Mouse (Mus musculus) forebrain, embryonic 16.5 days (tissue): ENCODE data around the gene Zc3h18. TPM values are rescaled to one million over a fixed set of nuclear protein-coding genes. Genes with fewer than 3 reads are reported as not detected.

Experiments
- ATAC-seq: fragments of 200-750 bp; cut with Nextera tagmentation; 2 replicates; pipeline ENCODE4 v1.8.0; 2017; ENCODE audit warnings: mild to moderate bottlenecking, moderate library complexity
- H3K27ac ChIP-seq: fragments of 300-500 bp; sonication (generic); 2 replicates; pipeline ENCODE4 v1.5.1; 2014; ENCODE audit warnings: low read length, control low read depth
- H3K27me3 ChIP-seq: fragments of 300-500 bp; sonication (generic); replicated peaks from 2 replicates; pipeline ENCODE4 v1.6.1; 2014; ENCODE audit warnings: low read length; ENCODE audit not compliant: control insufficient read depth, insufficient read depth
- H3K36me3 ChIP-seq: fragments of 300-500 bp; sonication (generic); 2 replicates; pipeline ENCODE4 v1.6.1; 2014; ENCODE audit not compliant: control insufficient read depth, insufficient read depth
- H3K4me1 ChIP-seq: fragments of 300-500 bp; sonication (generic); replicated peaks from 2 replicates; pipeline ENCODE4 v1.6.1; 2014; ENCODE audit warnings: low read length; ENCODE audit not compliant: control insufficient read depth, insufficient read depth
- H3K4me2 ChIP-seq: fragments of 300-500 bp; sonication (generic); 2 replicates; pipeline ENCODE4 v1.6.1; 2014; ENCODE audit warnings: mild to moderate bottlenecking, low read length, control low read depth
- H3K4me3 ChIP-seq: fragments of 300-500 bp; sonication (generic); replicated peaks from 2 replicates; pipeline ENCODE4 v1.5.1; 2014; ENCODE audit warnings: mild to moderate bottlenecking, low read length, control low read depth
- H3K9ac ChIP-seq: fragments of 300-500 bp; sonication (generic); replicated peaks from 2 replicates; pipeline ENCODE4 v1.6.1; 2014; ENCODE audit warnings: low read depth, low read length, control low read depth
- H3K9me3 ChIP-seq: fragments of 300-500 bp; sonication (generic); 2 replicates; pipeline ENCODE4 v1.6.1; 2016; ENCODE audit warnings: low read length; ENCODE audit not compliant: control insufficient read depth
- WGBS: fragments of 180-500 bp; shearing (Covaris S2); extraction: QIAGEN DNeasy Blood & Tissue Kit; methylation state at CpG from one replicate; pipeline ENCODE4 v1.1.7; 2014; 5-methylcytosine and 5-hydroxymethylcytosine counted together
- polyA plus RNA-seq: library from polyadenylated mRNA; unstranded; fragments of >200 nt; fragmentation: Nextera tagmentation; extraction: Ambion mirVana; gene quantifications from 2 replicates; pipeline ENCODE4 v1.2.1, GENCODE M21; 2015

Zc3h18 gene
- polyA plus RNA-seq, 1 experiment from 2014 or later, result 44.7 TPM

GRCm38 (mm10) chr8:122357202-122357601 lies 19.2 kb upstream of the Zc3h18 start:
- no peak overlapping the region for H3K27ac ChIP-seq

DNA sequence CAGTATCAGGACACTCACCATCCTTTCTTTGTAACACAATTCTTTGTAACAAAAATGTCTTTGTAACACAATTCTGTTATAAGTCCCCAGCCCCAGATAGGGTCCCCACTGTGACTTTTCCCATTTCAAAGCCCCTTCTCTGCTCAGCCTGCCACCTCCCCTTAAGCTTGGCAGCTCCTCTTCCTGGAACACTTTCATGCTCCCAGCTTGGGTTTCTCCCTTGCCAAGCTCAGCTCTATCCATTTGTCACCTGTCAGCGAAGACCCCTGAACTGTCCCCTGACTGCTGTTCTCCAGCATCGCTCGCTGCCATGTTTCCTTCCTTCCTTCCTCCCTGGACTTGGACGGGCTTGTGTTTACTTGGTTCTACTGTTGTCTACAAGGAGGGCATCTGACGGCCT lies 18.8 kb upstream of the Zc3h18 start:
- ATAC-seq, result no peak
- no peak overlapping the region for H3K9ac ChIP-seq
- H3K27ac ChIP-seq, result no peak overlapping the region
- H3K36me3 ChIP-seq, result no peaks in the 10 kb centered on the region
- no peak overlapping the region for H3K4me3 ChIP-seq
- no peaks in the 10 kb centered on the region; the same call in none of the 2 replicates for H3K27me3 ChIP-seq
- whole genome bisulfite sequencing, result 75% methylated on average over 5 of the region's 5 CpGs
- no peaks in the 10 kb centered on the region for H3K4me1 ChIP-seq
- no peaks in the 10 kb centered on the region for H3K9me3 ChIP-seq
- no peak overlapping the region for H3K4me2 ChIP-seq

More at GRCm38 (mm10) chr8:122357202-122357601, 19.2 kb upstream of the Zc3h18 start:
- WGBS, result 66% methylated on average over 11 of the region's 11 CpGs
- Histone ChIP-seq H3K4me1 (no peaks in the 10 kb centered on the region), H3K4me2 (no peak overlapping the region), H3K9me3 (no peaks in the 10 kb centered on the region), H3K4me3 (no peak overlapping the region), H3K9ac (no peak overlapping the region), H3K27me3 (peaks cover 2% of the 10 kb centered on the region), H3K36me3 (no peaks in the 10 kb centered on the region)
- no peak for ATAC-seq

DNA sequence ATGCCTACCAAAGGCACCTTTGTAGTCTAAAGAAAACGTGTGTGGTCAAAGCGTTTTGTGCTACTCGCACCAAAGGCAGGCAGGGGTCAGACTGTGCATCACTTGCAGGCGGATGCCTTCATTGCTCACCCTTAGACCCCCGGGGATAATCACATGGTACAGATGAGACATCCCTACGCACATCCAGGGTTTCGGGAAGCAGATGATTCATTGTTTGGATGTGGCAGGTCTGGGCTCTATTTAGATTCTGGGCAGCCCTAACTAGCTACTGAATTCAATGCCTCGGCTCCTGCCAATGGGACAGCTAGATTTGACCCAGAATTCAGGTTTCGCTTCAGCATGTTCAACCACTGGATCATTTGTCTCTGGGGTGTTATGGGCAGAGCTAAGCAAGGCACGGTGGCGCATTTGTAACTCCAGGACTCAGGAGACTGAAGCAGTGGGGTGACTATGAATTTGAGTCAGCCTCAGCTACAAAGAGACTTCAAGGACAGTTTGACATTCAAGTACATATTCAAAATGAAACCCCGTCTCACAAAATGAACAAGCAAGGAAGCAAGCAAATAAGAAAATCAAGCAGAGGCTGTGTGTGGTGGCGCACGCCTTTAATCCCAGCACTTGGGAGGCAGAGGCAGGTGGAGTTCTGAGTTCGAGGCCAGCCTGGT lies 17.2 kb upstream of the Zc3h18 start:
- WGBS, result 77% methylated on average over 15 of the region's 15 CpGs
- Histone ChIP-seq H3K4me1 (no peaks in the 10 kb centered on the region), H3K9me3 (no peaks in the 10 kb centered on the region)

GRCm38 (mm10) chr8:122360696-122361416 lies 15.6 kb upstream of the Zc3h18 start, which contains the start of gene Trhr2:
Trhr2 (minus strand) TSS chr8:122360746.
- Histone ChIP-seq H3K4me1 (no peaks in the 10 kb centered on the region), H3K27me3 (peaks cover 6% of the 10 kb centered on the region), H3K4me2 (no peak within 1 kb of the TSS), H3K9me3 (no peaks in the 10 kb centered on the region), H3K36me3 (no peaks in the 10 kb centered on the region), H3K27ac (no peak within 1 kb of the TSS), H3K9ac (no peak within 1 kb of the TSS), H3K4me3 (no peak within 1 kb of the TSS)
- no peak for ATAC-seq
- WGBS, result 78% methylated on average over 7 of the region's 7 CpGs

More for the DNA sequence above, 17.2 kb upstream of the Zc3h18 start:
- Histone ChIP-seq H3K36me3 (no peaks in the 10 kb centered on the region), H3K4me2 (no peak overlapping the region), H3K27ac (no peak overlapping the region), H3K4me3 (no peak overlapping the region), H3K9ac (no peak overlapping the region), H3K27me3 (peaks cover 6% of the 10 kb centered on the region)
- no peak for ATAC-seq

- no peaks in the 10 kb centered on the region for H3K9me3 ChIP-seq
- no peaks in the 10 kb centered on the region for H3K4me1 ChIP-seq
- no peak overlapping the region for H3K4me3 ChIP-seq
- peaks cover 6% of the 10 kb centered on the region; the same call in 1 of the 2 replicates for H3K27me3 ChIP-seq
- WGBS, result 58% methylated on average over 5 of the region's 5 CpGs
- H3K36me3 ChIP-seq, result no peaks in the 10 kb centered on the region
- ATAC-seq, result no peak
- H3K9ac ChIP-seq, result no peak overlapping the region
- no peak overlapping the region for H3K4me2 ChIP-seq
- no peak overlapping the region for H3K27ac ChIP-seq
Observed at GRCm38 (mm10) chr8:122362271-122362670, 14.1 kb upstream of the Zc3h18 start.

GRCm38 (mm10) chr8:122362967-122363366 lies 13.4 kb upstream of the Zc3h18 start:
- no peak for ATAC-seq
- no peaks in the 10 kb centered on the region for H3K36me3 ChIP-seq
- WGBS, result 33% methylated on average over 8 of the region's 8 CpGs

DNA sequence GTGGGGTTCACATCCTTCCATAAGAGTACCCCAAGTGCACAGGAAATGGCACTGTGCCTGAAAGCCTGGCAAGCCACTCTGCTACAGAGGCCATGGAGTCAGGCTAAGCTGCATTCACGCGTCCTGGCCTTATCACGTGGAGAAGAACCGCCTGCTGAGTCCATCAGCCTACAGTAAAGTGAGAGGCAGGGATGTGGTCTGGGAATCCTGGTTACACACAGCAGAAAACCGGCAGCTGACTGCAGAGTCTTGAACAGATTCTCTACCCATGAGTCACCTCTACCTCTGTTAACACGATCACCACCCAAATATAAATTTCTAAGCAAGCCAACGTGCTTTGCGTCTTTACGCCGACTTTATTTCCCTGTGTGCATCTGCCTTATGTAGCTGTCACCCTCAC lies 7.9 kb upstream of the Zc3h18 start:
- ATAC-seq, result no peak
- 79% methylated on average over 10 of the region's 10 CpGs for WGBS
- no peaks in the 10 kb centered on the region for H3K4me1 ChIP-seq
- H3K36me3 ChIP-seq, result no peaks in the 10 kb centered on the region
- H3K4me3 ChIP-seq, result no peak overlapping the region
- no peak overlapping the region for H3K27ac ChIP-seq
- H3K9me3 ChIP-seq, result no peaks in the 10 kb centered on the region
- peaks cover 2% of the 10 kb centered on the region; the same call in 1 of the 2 replicates for H3K27me3 ChIP-seq
- H3K4me2 ChIP-seq, result no peak overlapping the region
- H3K9ac ChIP-seq, result no peak overlapping the region

More at GRCm38 (mm10) chr8:122362967-122363366, 13.4 kb upstream of the Zc3h18 start:
- Histone ChIP-seq H3K9ac (no peak overlapping the region), H3K4me1 (no peaks in the 10 kb centered on the region), H3K27ac (no peak overlapping the region), H3K4me3 (no peak overlapping the region), H3K27me3 (peaks cover 6% of the 10 kb centered on the region; the same call in 1 of the 2 replicates), H3K4me2 (no peak overlapping the region), H3K9me3 (no peaks in the 10 kb centered on the region)

DNA sequence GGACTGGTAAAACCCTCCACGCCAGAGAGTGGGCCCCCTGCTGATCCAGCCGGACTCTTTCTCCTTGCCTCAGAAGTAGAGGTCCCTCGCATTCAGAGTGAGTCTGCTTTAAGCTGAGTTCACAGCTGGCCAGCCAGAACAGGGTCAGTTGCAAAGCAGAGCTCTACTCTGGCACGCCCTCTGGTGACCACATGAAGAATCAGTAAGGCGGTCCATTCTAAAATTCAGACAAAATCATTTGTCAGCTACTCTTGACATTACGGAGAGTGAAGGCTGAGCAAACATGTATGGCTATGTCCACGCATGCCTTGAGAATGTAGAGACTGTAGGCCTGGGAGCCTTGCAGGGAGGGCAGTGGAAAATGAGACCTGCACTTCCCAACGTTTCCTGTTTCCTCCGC lies 6.7 kb upstream of the Zc3h18 start:
- Histone ChIP-seq H3K27ac (no peak overlapping the region), H3K27me3 (no peaks in the 10 kb centered on the region), H3K4me2 (no peak overlapping the region), H3K9me3 (no peaks in the 10 kb centered on the region), H3K4me1 (no peaks in the 10 kb centered on the region), H3K4me3 (no peak overlapping the region), H3K9ac (no peak overlapping the region), H3K36me3 (no peaks in the 10 kb centered on the region)
- 8% methylated on average over 9 of the region's 9 CpGs for WGBS
- no peak for ATAC-seq

DNA sequence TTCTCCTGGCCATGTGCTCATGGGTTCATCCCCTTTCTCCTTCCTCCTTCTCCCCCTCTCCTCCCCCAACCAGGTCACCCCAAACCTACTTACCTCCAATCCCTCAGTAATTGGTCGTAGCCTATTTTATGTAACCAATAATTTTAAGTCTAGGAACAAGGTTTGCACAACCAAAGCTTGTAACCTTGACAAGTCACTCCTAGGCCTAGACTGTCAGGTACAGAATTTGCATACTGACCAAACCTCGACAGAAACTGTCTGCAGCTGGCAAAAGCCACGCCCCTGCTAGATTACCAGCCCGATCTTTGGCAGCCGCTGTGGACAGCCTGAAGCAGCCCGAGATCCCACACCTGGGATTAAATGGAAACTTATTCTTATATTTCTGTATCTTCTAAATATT lies 4.7 kb upstream of the Zc3h18 start:
- H3K27me3 ChIP-seq, result no peaks in the 10 kb centered on the region
- no peaks in the 10 kb centered on the region for H3K36me3 ChIP-seq
- H3K4me3 ChIP-seq, result no peak overlapping the region
- peaks cover 6% of the 10 kb centered on the region for H3K4me1 ChIP-seq
- ATAC-seq, result no peak
- WGBS, result 82% methylated on average over 6 of the region's 6 CpGs
- no peak overlapping the region for H3K4me2 ChIP-seq
- H3K9ac ChIP-seq, result no peak overlapping the region
- H3K27ac ChIP-seq, result no peak overlapping the region
- H3K9me3 ChIP-seq, result no peaks in the 10 kb centered on the region
